Mouse (Mus musculus): ENCODE data around the gene Slc2a3.

GRCm38 (mm10) chr6:122781167-122781566 lies 20.3 kb downstream of the Slc2a3 start:
- no peak for TF ChIP-seq CTCF (IDR thresholded peaks at IDR 0.05; ENCODE audit: borderline replicate concordance, extremely low read depth, insufficient read depth, insufficient read length)
- TF ChIP-seq POLR2A (IDR thresholded peaks at IDR 0.05; ENCODE audit: borderline replicate concordance, extremely low read depth, insufficient read depth, insufficient read length, poor library complexity, severe bottlenecking) = no peak

Data from brain, embryonic 14.5 days (tissue).